Mouse (Mus musculus) neural tube, embryonic 12.5 days (tissue): Measurements from ENCODE around the gene Nfatc2. TPM values are rescaled to one million over a fixed set of nuclear protein-coding genes. Genes with fewer than 3 reads are reported as not detected.

ENCODE experiments used
- ATAC-seq: fragments of 200-750 bp; cut with Nextera tagmentation; 2 replicates; pipeline ENCODE4 v1.8.0; 2017; ENCODE audit warnings: low read depth, mild to moderate bottlenecking, moderate TSS enrichment, moderate library complexity; ENCODE audit not compliant: low FRiP score
- H3K27ac ChIP-seq: fragments of 300-500 bp; sonication (generic); 2 replicates; pipeline ENCODE4 v1.5.1; 2016
- H3K27me3 ChIP-seq: fragments of 300-500 bp; sonication (generic); replicated peaks from 2 replicates; pipeline ENCODE4 v1.6.1; 2016; ENCODE audit warnings: mild to moderate bottlenecking
- H3K36me3 ChIP-seq: fragments of 300-500 bp; sonication (generic); 2 replicates; pipeline ENCODE4 v1.6.1; 2016; ENCODE audit warnings: mild to moderate bottlenecking
- H3K4me1 ChIP-seq: fragments of 300-500 bp; sonication (generic); 2 replicates; pipeline ENCODE4 v1.6.1; 2016
- H3K4me2 ChIP-seq: fragments of 300-500 bp; sonication (generic); replicated peaks from 2 replicates; pipeline ENCODE4 v1.6.1; 2016; ENCODE audit warnings: mild to moderate bottlenecking
- H3K4me3 ChIP-seq: fragments of 300-500 bp; sonication (generic); 2 replicates; pipeline ENCODE4 v1.5.1; 2016
- H3K9ac ChIP-seq: fragments of 300-500 bp; sonication (generic); 2 replicates; pipeline ENCODE4 v1.6.1; 2016; ENCODE audit warnings: mild to moderate bottlenecking
- H3K9me3 ChIP-seq: fragments of 300-500 bp; sonication (generic); 2 replicates; pipeline ENCODE4 v1.6.1; 2016; ENCODE audit warnings: mild to moderate bottlenecking
- WGBS: fragments of 180-500 bp; shearing (Covaris S2); methylation state at CpG from one replicate; pipeline ENCODE4 v1.1.7; 2016; 5-methylcytosine and 5-hydroxymethylcytosine counted together
- polyA plus RNA-seq: library from polyadenylated mRNA; unstranded; fragments of >200 nt; fragmentation: Nextera tagmentation; extraction: Ambion mirVana; gene quantifications from 2 replicates; pipeline ENCODE4 v1.2.1, GENCODE M21; 2016

The Nfatc2 gene
- polyA plus RNA-seq, 1 experiment from 2014 or later = 1.5 TPM

- no peak overlapping the region for H3K27ac ChIP-seq
- H3K4me3 ChIP-seq = no peak overlapping the region
- no peak overlapping the region for H3K9ac ChIP-seq
- H3K9me3 ChIP-seq = no peaks in the 10 kb centered on the region
- H3K4me1 ChIP-seq = peaks cover 3% of the 10 kb centered on the region; the same call in 1 of the 2 replicates
- no peaks in the 10 kb centered on the region for H3K36me3 ChIP-seq
- WGBS = 68% methylated on average over 9 of the region's 9 CpGs
- no peak for ATAC-seq
- H3K4me2 ChIP-seq = no peak overlapping the region
- H3K27me3 ChIP-seq = 0 out of 2 replicates have a peak, but pooled peaks cover 6% of the 10 kb centered on the region
These were observed 135.4 kb downstream of the Nfatc2 start for GRCm38 (mm10) chr2:168466066-168466465.

- H3K27ac ChIP-seq = no peak overlapping the region
- H3K36me3 ChIP-seq = no peaks in the 10 kb centered on the region
- 82% methylated on average over 5 of the region's 5 CpGs for WGBS
These were observed 135.8 kb downstream of the Nfatc2 start for GRCm38 (mm10) chr2:168465646-168466045.

GRCm38 (mm10) chr2:168461865-168462264, 139.6 kb downstream of the Nfatc2 start:
- no peak overlapping the region for H3K9ac ChIP-seq
- H3K9me3 ChIP-seq = no peaks in the 10 kb centered on the region
- H3K27ac ChIP-seq = no peak overlapping the region
- no peak overlapping the region for H3K4me2 ChIP-seq
- no peaks in the 10 kb centered on the region for H3K36me3 ChIP-seq
- 84% methylated on average over 9 of the region's 9 CpGs for WGBS
- no peaks in the 10 kb centered on the region for H3K27me3 ChIP-seq
- ATAC-seq = no peak
- H3K4me3 ChIP-seq = no peak overlapping the region
- H3K4me1 ChIP-seq = peaks cover 3% of the 10 kb centered on the region; the same call in 1 of the 2 replicates

More at GRCm38 (mm10) chr2:168465646-168466045, 135.8 kb downstream of the Nfatc2 start:
- ATAC-seq = no peak
- no peak overlapping the region for H3K9ac ChIP-seq
- H3K4me1 ChIP-seq = peaks cover 3% of the 10 kb centered on the region; the same call in 1 of the 2 replicates
- H3K27me3 ChIP-seq = 0 out of 2 replicates have a peak, but pooled peaks cover 3% of the 10 kb centered on the region
- no peak overlapping the region for H3K4me2 ChIP-seq
- H3K9me3 ChIP-seq = no peaks in the 10 kb centered on the region
- H3K4me3 ChIP-seq = no peak overlapping the region

GRCm38 (mm10) chr2:168459627-168460026, 141.8 kb downstream of the Nfatc2 start:
- Histone ChIP-seq H3K36me3 (no peaks in the 10 kb centered on the region), H3K27me3 (no peaks in the 10 kb centered on the region), H3K27ac (no peak overlapping the region), H3K4me3 (no peak overlapping the region), H3K9ac (no peak overlapping the region), H3K9me3 (no peaks in the 10 kb centered on the region), H3K4me1 (peaks cover 3% of the 10 kb centered on the region; the same call in 1 of the 2 replicates), H3K4me2 (no peak overlapping the region)
- no peak for ATAC-seq
- 72% methylated on average over 5 of the region's 5 CpGs for WGBS

- ATAC-seq = no peak
These were observed 142.9 kb downstream of the Nfatc2 start for GRCm38 (mm10) chr2:168458583-168458982.

GRCm38 (mm10) chr2:168451714-168452708, 149.4 kb downstream of the Nfatc2 start:
- no peaks in the 10 kb centered on the region for H3K27me3 ChIP-seq
- no peak overlapping the region for H3K4me3 ChIP-seq
- H3K36me3 ChIP-seq = no peaks in the 10 kb centered on the region
- H3K9me3 ChIP-seq = no peaks in the 10 kb centered on the region
- 63% methylated on average over 30 of the region's 30 CpGs for WGBS
- H3K27ac ChIP-seq = no peak overlapping the region
- peaks cover 12% of the 10 kb centered on the region for H3K4me1 ChIP-seq
- H3K9ac ChIP-seq = no peak overlapping the region
- no peak for ATAC-seq
- H3K4me2 ChIP-seq = no peak overlapping the region

More at GRCm38 (mm10) chr2:168458583-168458982, 142.9 kb downstream of the Nfatc2 start:
- Histone ChIP-seq H3K9ac (no peak overlapping the region), H3K4me2 (no peak overlapping the region), H3K36me3 (no peaks in the 10 kb centered on the region), H3K4me1 (peaks cover 3% of the 10 kb centered on the region; the same call in 1 of the 2 replicates), H3K27me3 (no peaks in the 10 kb centered on the region), H3K4me3 (no peak overlapping the region), H3K9me3 (no peaks in the 10 kb centered on the region), H3K27ac (no peak overlapping the region)
- WGBS = 83% methylated on average over 9 of the region's 9 CpGs

GRCm38 (mm10) chr2:168450977-168451376, 150.5 kb downstream of the Nfatc2 start:
- peaks cover 12% of the 10 kb centered on the region for H3K4me1 ChIP-seq
- H3K4me2 ChIP-seq = no peak overlapping the region
- H3K9ac ChIP-seq = no peak overlapping the region
- ATAC-seq = no peak
- H3K27me3 ChIP-seq = no peaks in the 10 kb centered on the region
- WGBS = 12% methylated on average over 3 of the region's 3 CpGs
- H3K9me3 ChIP-seq = no peaks in the 10 kb centered on the region
- no peaks in the 10 kb centered on the region for H3K36me3 ChIP-seq
- no peak overlapping the region for H3K27ac ChIP-seq
- H3K4me3 ChIP-seq = no peak overlapping the region

- no peak overlapping the region for H3K9ac ChIP-seq
- peaks cover 12% of the 10 kb centered on the region for H3K4me1 ChIP-seq
- no peak overlapping the region for H3K4me3 ChIP-seq
- 64% methylated on average over 5 of the region's 5 CpGs for WGBS
- H3K36me3 ChIP-seq = no peaks in the 10 kb centered on the region
- no peaks in the 10 kb centered on the region for H3K9me3 ChIP-seq
- H3K27me3 ChIP-seq = no peaks in the 10 kb centered on the region
- H3K4me2 ChIP-seq = no peak overlapping the region
- H3K27ac ChIP-seq = no peak overlapping the region
- ATAC-seq = no peak
These were observed 153.4 kb downstream of the Nfatc2 start for GRCm38 (mm10) chr2:168448054-168448453.

GRCm38 (mm10) chr2:168447601-168448000, 153.9 kb downstream of the Nfatc2 start:
- WGBS = 36% methylated on average over 4 of the region's 4 CpGs
- Histone ChIP-seq H3K27ac (no peak overlapping the region), H3K4me1 (peaks cover 12% of the 10 kb centered on the region), H3K4me3 (no peak overlapping the region), H3K36me3 (no peaks in the 10 kb centered on the region), H3K4me2 (no peak overlapping the region; the same call in 1 of the 2 replicates), H3K27me3 (no peaks in the 10 kb centered on the region), H3K9ac (no peak overlapping the region), H3K9me3 (no peaks in the 10 kb centered on the region)
- no peak for ATAC-seq

GRCm38 (mm10) chr2:168445211-168445810, 156.1 kb downstream of the Nfatc2 start:
- H3K9ac ChIP-seq = no peak overlapping the region
- no peak overlapping the region for H3K27ac ChIP-seq
- no peaks in the 10 kb centered on the region for H3K9me3 ChIP-seq
- H3K27me3 ChIP-seq = no peaks in the 10 kb centered on the region
- H3K4me3 ChIP-seq = no peak overlapping the region
- peaks cover 12% of the 10 kb centered on the region for H3K4me1 ChIP-seq
- 36% methylated on average over 10 of the region's 10 CpGs for WGBS
- no peak overlapping the region for H3K4me2 ChIP-seq
- ATAC-seq = peak; percentile 58
- H3K36me3 ChIP-seq = no peaks in the 10 kb centered on the region

GRCm38 (mm10) chr2:168444126-168444525, 157.3 kb downstream of the Nfatc2 start:
- peaks cover 17% of the 10 kb centered on the region for H3K4me1 ChIP-seq
- no peaks in the 10 kb centered on the region for H3K36me3 ChIP-seq
- H3K4me3 ChIP-seq = no peak overlapping the region
- no peak for ATAC-seq
- H3K4me2 ChIP-seq = no peak overlapping the region
- no peak overlapping the region for H3K27ac ChIP-seq
- 19% methylated on average over 8 of the region's 8 CpGs for WGBS
- H3K9me3 ChIP-seq = no peaks in the 10 kb centered on the region
- no peaks in the 10 kb centered on the region for H3K27me3 ChIP-seq
- H3K9ac ChIP-seq = no peak overlapping the region

- no peak for ATAC-seq
- Histone ChIP-seq H3K4me3 (no peak overlapping the region), H3K4me2 (no peak overlapping the region), H3K27ac (no peak overlapping the region), H3K36me3 (no peaks in the 10 kb centered on the region), H3K9ac (no peak overlapping the region), H3K4me1 (peaks cover 12% of the 10 kb centered on the region), H3K27me3 (no peaks in the 10 kb centered on the region), H3K9me3 (no peaks in the 10 kb centered on the region)
- WGBS = 93% methylated on average over 12 of the region's 12 CpGs
These were observed 160.0 kb downstream of the Nfatc2 start for GRCm38 (mm10) chr2:168441494-168441893.
